Mouse (Mus musculus): Measurements from ENCODE around the gene Gm20721. TPM values are rescaled to one million over a fixed set of nuclear protein-coding genes. Genes with fewer than 3 reads are reported as not detected.
"Not testable (repeated sequence)": the region's sequence is repeated elsewhere in the genome, so short reads cannot be mapped to it uniquely, and the experiment has no call there.

The Gm20721 gene
- polyA plus RNA-seq (2014; fragmentation: Nextera tagmentation; extraction: Ambion mirVana) = 8.6 and 10.9 TPM in 2 replicates

DNA sequence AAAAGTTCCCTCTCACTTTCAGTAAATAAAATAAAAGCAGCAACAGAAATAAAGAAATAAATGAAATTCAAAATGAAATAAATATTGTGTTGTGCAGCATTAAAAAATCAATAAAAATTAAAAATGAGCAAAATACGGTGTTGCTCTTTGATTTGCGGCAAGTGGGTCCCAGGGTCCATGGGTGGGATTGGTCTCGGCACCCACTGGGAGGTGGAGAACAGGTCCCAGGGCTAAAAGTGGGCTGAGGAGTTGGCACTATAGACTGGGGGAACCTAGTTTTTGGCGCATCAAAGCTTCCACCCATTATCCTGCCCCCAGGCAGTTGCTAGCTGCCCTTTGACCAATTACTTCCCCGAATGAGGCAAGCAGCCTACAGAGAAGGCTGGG lies at the start of gene Gm20721:
Gene Gm20721, minus strand, starts transcription at position 101 of the 387 bp plus-strand sequence.
- WGBS = 95% methylated on average over 5 of the region's 5 CpGs
- H3K4me2 ChIP-seq (replicated peaks) = no peak within 1 kb of the TSS

GRCm38 (mm10) chr2:174393383-174393782 lies 46.9 kb upstream of the Gm20721 start:
- Histone ChIP-seq H3K27me3 (ENCODE audit: control insufficient read depth, insufficient read depth, low read length) (no peaks in the 10 kb centered on the region), H3K4me2 (replicated peaks) (no peak overlapping the region), H3K36me3 (replicated peaks; ENCODE audit: control insufficient read depth, insufficient read depth) (no peaks in the 10 kb centered on the region), H3K4me3 (replicated peaks; ENCODE audit: low read length) (no peak overlapping the region), H3K9me3 (ENCODE audit: control insufficient read depth, low read length) (peaks cover 15% of the 10 kb centered on the region; the same call in 1 of the 2 replicates), H3K27ac (no peak overlapping the region), H3K9ac (no peak overlapping the region), H3K4me1 (replicated peaks; ENCODE audit: control insufficient read depth, insufficient read depth, low read length) (no peaks in the 10 kb centered on the region)
- WGBS = 90% methylated on average over 5 of the region's 5 CpGs
- ATAC-seq (ENCODE audit: low FRiP score) (no peak), DNase-seq (ENCODE audit: low spot score) (no peak)

More for the DNA sequence above, at the start of gene Gm20721:
- DNase-seq (ENCODE audit: low spot score) (no peak), ATAC-seq (ENCODE audit: low FRiP score) (no peak)
- Histone ChIP-seq H3K27ac (no peak within 1 kb of the TSS), H3K4me3 (replicated peaks; ENCODE audit: low read length) (no peak within 1 kb of the TSS), H3K9ac (no peak within 1 kb of the TSS), H3K27me3 (ENCODE audit: control insufficient read depth, insufficient read depth, low read length) (no peaks in the 10 kb centered on the region), H3K36me3 (replicated peaks; ENCODE audit: control insufficient read depth, insufficient read depth) (peaks cover 43% of the 10 kb centered on the region), H3K9me3 (ENCODE audit: control insufficient read depth, low read length) (no peaks in the 10 kb centered on the region), H3K4me1 (replicated peaks; ENCODE audit: control insufficient read depth, insufficient read depth, low read length) (peaks cover 28% of the 10 kb centered on the region)

DNA sequence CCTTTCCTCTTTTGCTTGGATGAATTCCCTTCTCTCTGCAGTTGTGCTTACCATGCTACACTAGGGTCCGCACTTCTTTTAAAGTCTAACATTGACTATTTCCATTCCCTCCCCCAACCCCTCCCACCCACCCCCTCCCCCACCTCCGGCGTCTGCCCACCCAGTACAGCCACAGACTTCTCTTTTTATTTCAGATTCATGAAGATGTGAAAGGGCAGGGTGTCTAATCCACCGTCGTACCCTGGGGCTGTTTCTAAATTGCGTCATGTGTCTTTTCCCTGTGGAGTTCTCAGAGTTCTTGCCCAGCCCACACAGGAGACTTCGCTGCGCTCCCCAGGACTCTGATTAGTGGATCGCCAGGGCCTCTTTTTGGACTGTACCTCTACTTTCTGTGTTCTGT lies 46.0 kb upstream of the Gm20721 start:
- no peak for DNase-seq (ENCODE audit: low spot score)
- Histone ChIP-seq H3K9me3 (ENCODE audit: control insufficient read depth, low read length) (peaks cover 15% of the 10 kb centered on the region; the same call in 1 of the 2 replicates), H3K27ac (no peak overlapping the region), H3K9ac (no peak overlapping the region), H3K27me3 (ENCODE audit: control insufficient read depth, insufficient read depth, low read length) (no peaks in the 10 kb centered on the region), H3K4me2 (replicated peaks) (no peak overlapping the region), H3K4me3 (replicated peaks; ENCODE audit: low read length) (no peak overlapping the region), H3K36me3 (replicated peaks; ENCODE audit: control insufficient read depth, insufficient read depth) (no peaks in the 10 kb centered on the region), H3K4me1 (replicated peaks; ENCODE audit: control insufficient read depth, insufficient read depth, low read length) (no peaks in the 10 kb centered on the region)
- 55% methylated on average over 9 of the region's 9 CpGs for WGBS
- ATAC-seq (ENCODE audit: low FRiP score) = no peak

DNA sequence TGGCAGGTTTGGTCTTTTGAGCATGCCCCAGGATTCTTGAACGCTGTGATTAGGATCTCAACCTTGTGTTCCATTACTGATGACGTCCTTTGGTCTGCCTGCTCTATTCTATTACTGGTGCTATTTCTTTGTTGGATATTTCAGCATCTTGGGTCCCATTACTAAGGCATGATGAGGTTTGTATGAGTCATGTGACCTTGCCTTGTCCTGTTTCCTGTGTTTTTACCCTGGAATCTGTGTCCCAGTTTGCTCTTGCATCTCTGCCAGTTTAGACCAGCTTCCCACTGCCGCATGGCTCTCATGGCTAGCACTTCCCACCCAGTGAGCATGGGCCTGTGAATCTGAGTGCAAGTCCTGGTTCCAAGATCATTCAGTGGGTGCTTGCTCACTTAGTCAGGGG lies 45.4 kb upstream of the Gm20721 start:
- WGBS = 94% methylated on average over 3 of the region's 3 CpGs
- Histone ChIP-seq H3K36me3 (replicated peaks; ENCODE audit: control insufficient read depth, insufficient read depth) (no peaks in the 10 kb centered on the region), H3K9ac (no peak overlapping the region), H3K27me3 (ENCODE audit: control insufficient read depth, insufficient read depth, low read length) (no peaks in the 10 kb centered on the region), H3K4me1 (replicated peaks; ENCODE audit: control insufficient read depth, insufficient read depth, low read length) (no peaks in the 10 kb centered on the region), H3K4me2 (replicated peaks) (no peak overlapping the region), H3K27ac (no peak overlapping the region), H3K9me3 (ENCODE audit: control insufficient read depth, low read length) (peaks cover 15% of the 10 kb centered on the region; the same call in 1 of the 2 replicates), H3K4me3 (replicated peaks; ENCODE audit: low read length) (no peak overlapping the region)
- ATAC-seq (ENCODE audit: low FRiP score) (no peak), DNase-seq (ENCODE audit: low spot score) (no peak)

GRCm38 (mm10) chr2:174381021-174381420 lies 34.5 kb upstream of the Gm20721 start:
- H3K4me3 ChIP-seq (replicated peaks; ENCODE audit: low read length) = no peak overlapping the region
- no peak overlapping the region for H3K4me2 ChIP-seq (replicated peaks)
- H3K4me1 ChIP-seq (replicated peaks; ENCODE audit: control insufficient read depth, insufficient read depth, low read length) = no peaks in the 10 kb centered on the region
- H3K27me3 ChIP-seq (ENCODE audit: control insufficient read depth, insufficient read depth, low read length) = no peaks in the 10 kb centered on the region
- ATAC-seq (ENCODE audit: low FRiP score) (no peak), DNase-seq (ENCODE audit: low spot score) (no peak)
- 95% methylated on average over 9 of the region's 9 CpGs for WGBS
- no peak overlapping the region for H3K27ac ChIP-seq
- H3K9ac ChIP-seq = no peak overlapping the region
- H3K36me3 ChIP-seq (replicated peaks; ENCODE audit: control insufficient read depth, insufficient read depth) = no peaks in the 10 kb centered on the region
- no peaks in the 10 kb centered on the region for H3K9me3 ChIP-seq (ENCODE audit: control insufficient read depth, low read length)

DNA sequence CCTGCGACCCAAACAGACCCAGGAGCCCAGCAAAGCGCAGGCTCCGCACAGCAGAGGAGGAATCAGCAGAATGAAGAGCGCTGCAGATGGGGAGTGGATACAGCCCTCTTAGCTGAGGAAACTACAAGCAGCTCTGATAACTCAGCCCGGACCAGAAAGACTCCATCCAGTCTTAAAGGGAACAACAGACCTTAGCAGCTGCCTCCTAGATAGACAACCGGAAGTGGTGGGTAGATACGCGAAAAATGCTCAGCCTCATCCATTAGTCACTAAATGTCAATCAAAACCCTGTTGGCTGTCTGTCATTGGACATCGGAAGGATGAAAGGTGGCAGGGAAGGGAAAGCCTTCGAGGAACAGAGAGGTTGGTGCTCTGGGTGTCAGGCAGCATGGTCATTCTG lies 20.1 kb upstream of the Gm20721 start:
- no peak for DNase-seq (ENCODE audit: low spot score)
- WGBS = 86% methylated on average over 10 of the region's 10 CpGs
- Histone ChIP-seq H3K27ac (no peak overlapping the region), H3K4me3 (replicated peaks; ENCODE audit: low read length) (no peak overlapping the region), H3K9ac (no peak overlapping the region), H3K9me3 (ENCODE audit: control insufficient read depth, low read length) (no peaks in the 10 kb centered on the region), H3K4me2 (replicated peaks) (no peak overlapping the region), H3K36me3 (replicated peaks; ENCODE audit: control insufficient read depth, insufficient read depth) (no peaks in the 10 kb centered on the region), H3K4me1 (replicated peaks; ENCODE audit: control insufficient read depth, insufficient read depth, low read length) (no peaks in the 10 kb centered on the region), H3K27me3 (ENCODE audit: control insufficient read depth, insufficient read depth, low read length) (no peaks in the 10 kb centered on the region)
- ATAC-seq (ENCODE audit: low FRiP score) = no peak

- ATAC-seq (ENCODE audit: low FRiP score) (no peak), DNase-seq (ENCODE audit: low spot score) (no peak)
- no peak overlapping the region for H3K27ac ChIP-seq
- H3K4me3 ChIP-seq (replicated peaks; ENCODE audit: low read length) = no peak overlapping the region
- H3K9me3 ChIP-seq (ENCODE audit: control insufficient read depth, low read length) = no peaks in the 10 kb centered on the region
- H3K4me1 ChIP-seq (replicated peaks; ENCODE audit: control insufficient read depth, insufficient read depth, low read length) = no peaks in the 10 kb centered on the region
- no peak overlapping the region for H3K4me2 ChIP-seq (replicated peaks)
- H3K36me3 ChIP-seq (replicated peaks; ENCODE audit: control insufficient read depth, insufficient read depth) = no peaks in the 10 kb centered on the region
- 84% methylated on average over 4 of the region's 4 CpGs for WGBS
- no peaks in the 10 kb centered on the region for H3K27me3 ChIP-seq (ENCODE audit: control insufficient read depth, insufficient read depth, low read length)
- no peak overlapping the region for H3K9ac ChIP-seq
Measured at GRCm38 (mm10) chr2:174359656-174360055, 13.1 kb upstream of the Gm20721 start.

GRCm38 (mm10) chr2:174358516-174358915 lies 12.0 kb upstream of the Gm20721 start:
- no peak overlapping the region for H3K4me2 ChIP-seq (replicated peaks)
- H3K27me3 ChIP-seq (ENCODE audit: control insufficient read depth, insufficient read depth, low read length) = no peaks in the 10 kb centered on the region
- peaks cover 4% of the 10 kb centered on the region; the same call in 1 of the 2 replicates for H3K9me3 ChIP-seq (ENCODE audit: control insufficient read depth, low read length)
- no peaks in the 10 kb centered on the region for H3K36me3 ChIP-seq (replicated peaks; ENCODE audit: control insufficient read depth, insufficient read depth)
- H3K27ac ChIP-seq = no peak overlapping the region
- H3K4me3 ChIP-seq (replicated peaks; ENCODE audit: low read length) = no peak overlapping the region
- 92% methylated on average over 4 of the region's 4 CpGs for WGBS
- DNase-seq (ENCODE audit: low spot score) (no peak), ATAC-seq (ENCODE audit: low FRiP score) (no peak)
- H3K4me1 ChIP-seq (replicated peaks; ENCODE audit: control insufficient read depth, insufficient read depth, low read length) = no peaks in the 10 kb centered on the region
- H3K9ac ChIP-seq = no peak overlapping the region

GRCm38 (mm10) chr2:174346999-174347668 lies 622 bp upstream of the Gm20721 start:
- WGBS = 100% methylated on average over 2 of the region's 2 CpGs
- H3K4me3 ChIP-seq (replicated peaks; ENCODE audit: low read length); H3K27ac ChIP-seq; H3K9ac ChIP-seq; H3K4me2 ChIP-seq (replicated peaks); DNase-seq (ENCODE audit: low spot score); H3K27me3 ChIP-seq (ENCODE audit: control insufficient read depth, insufficient read depth, low read length); ATAC-seq (ENCODE audit: low FRiP score); H3K9me3 ChIP-seq (ENCODE audit: control insufficient read depth, low read length): not testable (repeated sequence)
- Histone ChIP-seq H3K4me1 (replicated peaks; ENCODE audit: control insufficient read depth, insufficient read depth, low read length) (peaks cover 28% of the 10 kb centered on the region), H3K36me3 (replicated peaks; ENCODE audit: control insufficient read depth, insufficient read depth) (peaks cover 43% of the 10 kb centered on the region)
